ENCODE assay signal across 17 mouse cellular contexts in genomic region chr17:31646199-31647002, GRCm38 (mm10). TPM values are rescaled to one million over a fixed set of nuclear protein-coding genes. Genes with fewer than 3 reads are reported as not detected.
A peak's percentile ranks its signal among the peaks of the same experiment; 100 is the strongest.
DNase-seq lines count a peak whose midpoint lies in the region; ATAC-seq lines count a peak whose summit lies in the region.
"Had no signal": no experiment of that assay in that cellular context is flagged by ENCODE, and none has a peak within 500 bp of the region (broad histone marks: within the 10 kb centered on the region; RNA-seq: fewer than 3 reads in every experiment).

No protein-coding gene starts in this region.

- H3K4me3 ChIP-seq in kidney, embryonic 14.5 days (ENCODE audit: low read length) = no peak overlapping the region
- no peak overlapping the region for H3K4me3 ChIP-seq in liver, embryonic 12.5 days
- H3K4me3 ChIP-seq: heart, adult 2 months had no signal

- no peaks in the 10 kb centered on the region for H3K4me1 ChIP-seq in kidney, embryonic 14.5 days (ENCODE audit: control insufficient read depth, insufficient read depth, low read length)
- no peaks in the 10 kb centered on the region for H3K4me1 ChIP-seq in liver, embryonic 12.5 days

- no peaks in the 10 kb centered on the region for H3K9me3 ChIP-seq in kidney, embryonic 14.5 days (ENCODE audit: control insufficient read depth, low read length)
- no peaks in the 10 kb centered on the region for H3K9me3 ChIP-seq in liver, embryonic 12.5 days (replicated peaks)

- no peak for DNase-seq in kidney, postnatal 36 days
- peak; percentile 27 for DNase-seq in 3T3-L1 (ENCODE audit: low read depth, low spot score)
- peak; percentile 45 for DNase-seq in ES-CJ7 (ENCODE audit: low read depth, low spot score)
- DNase-seq in adrenal gland, adult 2 months = no peak
- no peak for DNase-seq in adrenal gland, postnatal 14 days
- DNase-seq in cerebellum, postnatal 4 days (ENCODE audit: low spot score in 2 of 2) = no peak
- DNase-seq: cerebellum, adult 11 months; heart, adult 2 months; kidney, postnatal 14 days; lung, adult 18-20 months; spleen, adult 18-20 months; thymus, adult 2 months had no signal

- no peak overlapping the region for H3K27ac ChIP-seq in kidney, embryonic 14.5 days (ENCODE audit: low read depth, low read length)
- H3K27ac ChIP-seq in liver, embryonic 12.5 days = no peak overlapping the region
- H3K27ac ChIP-seq: heart, adult 2 months had no signal

- H3K27me3 ChIP-seq in kidney, embryonic 14.5 days (ENCODE audit: control insufficient read depth, insufficient read depth, low read length) = no peaks in the 10 kb centered on the region
- H3K27me3 ChIP-seq in liver, embryonic 12.5 days (replicated peaks) = no peaks in the 10 kb centered on the region

- no peak overlapping the region for H3K4me2 ChIP-seq in kidney, embryonic 14.5 days (replicated peaks; ENCODE audit: low read depth, low read length)
- no peak overlapping the region for H3K4me2 ChIP-seq in liver, embryonic 12.5 days

- peaks cover 53% of the 10 kb centered on the region for H3K36me3 ChIP-seq in kidney, embryonic 14.5 days (ENCODE audit: control insufficient read depth, insufficient read depth, low read length)
- peaks cover 55% of the 10 kb centered on the region for H3K36me3 ChIP-seq in liver, embryonic 12.5 days

- peak; percentile 32; the same call in 1 of the 2 replicates for ATAC-seq in kidney, embryonic 14.5 days (ENCODE audit: low FRiP score, low TSS enrichment)
- peak; percentile 53 for ATAC-seq in liver, embryonic 12.5 days

- H3K9ac ChIP-seq in kidney, embryonic 14.5 days (ENCODE audit: low read depth, low read length) = no peak overlapping the region
- no peak overlapping the region for H3K9ac ChIP-seq in liver, embryonic 12.5 days

- WGBS in kidney, embryonic 14.5 days = 98% methylated on average over 5 of the region's 5 CpGs
- 85% methylated on average over 5 of the region's 5 CpGs for WGBS in liver, embryonic 12.5 days (ENCODE audit: insufficient replicate concordance)

RNA-seq across cellular contexts. Expression of gene Cbs, which starts 9.4 kb away (rescaled TPM):
- polyA plus RNA-seq in kidney, embryonic 14.5 days (2014; fragmentation: Nextera tagmentation; extraction: Ambion mirVana) = 2.1 and 2.7 TPM in 2 replicates
- polyA plus RNA-seq in liver, embryonic 12.5 days (2016; fragmentation: Nextera tagmentation; extraction: Ambion mirVana) = 6.3 TPM in 2 replicates
- 1 to 10 TPM; 6.4 to 8.1 TPM for total RNA-seq in adrenal gland, adult 2 months (2021)
- 1.9 and 2.1 TPM in 2 replicates for polyA plus RNA-seq in adrenal gland, adult 2 months (2012; rRNA removed)
- total RNA-seq in adrenal gland, postnatal 14 days (2021) = 5.6 and 49.1 TPM in 2 replicates

RNA-seq across cellular contexts. Expression of gene U2af1, which starts 12.3 kb away (rescaled TPM):
- 195 and 380 TPM in 2 replicates for polyA plus RNA-seq in kidney, embryonic 14.5 days (2014; fragmentation: Nextera tagmentation; extraction: Ambion mirVana)
- 258 and 270 TPM in 2 replicates for polyA plus RNA-seq in liver, embryonic 12.5 days (2016; fragmentation: Nextera tagmentation; extraction: Ambion mirVana)
- total RNA-seq in adrenal gland, adult 2 months (2021) = 100 to 1,000 TPM; 146 to 161 TPM
- 12.7 and 12.8 TPM in 2 replicates for polyA plus RNA-seq in adrenal gland, adult 2 months (2012; rRNA removed)
- 144 and 165 TPM in 2 replicates for total RNA-seq in adrenal gland, postnatal 14 days (2021)

RNA-seq across cellular contexts. Expression of gene Cryaa, which starts 31.2 kb away (rescaled TPM):
- not detected in 2 replicates for polyA plus RNA-seq in kidney, embryonic 14.5 days (2014; fragmentation: Nextera tagmentation; extraction: Ambion mirVana)
- 0.16 TPM in 1 of 2 replicates, not detected in the other for polyA plus RNA-seq in liver, embryonic 12.5 days (2016; fragmentation: Nextera tagmentation; extraction: Ambion mirVana)
- not detected for total RNA-seq in adrenal gland, adult 2 months (2021)
- not detected in 2 replicates for polyA plus RNA-seq in adrenal gland, adult 2 months (2012; rRNA removed)
- not detected in 2 replicates for total RNA-seq in adrenal gland, postnatal 14 days (2021)
- total RNA-seq: adrenal gland, postnatal 4 days; gastrocnemius, adult 18-20 months; heart, adult 2 months had no signal
- polyA plus RNA-seq: hindbrain, embryonic 11.5 days had no signal

Comparison
In these comparisons a context has a peak if more than half of its experiments do, and no peak if none do; other contexts are left out.
1. DNase-seq: peak in 3T3-L1 (single experiment) and ES-CJ7 (single experiment); none in kidney, postnatal 36 days (0 of 2), adrenal gland, adult 2 months (single experiment), adrenal gland, postnatal 14 days (single experiment) and cerebellum, postnatal 4 days (0 of 2).
2. RNA of gene U2af1, which starts 12.3 kb away (polyA plus RNA-seq): 258 to 270 TPM in liver, embryonic 12.5 days and 195 to 380 TPM in kidney, embryonic 14.5 days; 12.7 to 12.8 TPM in adrenal gland, adult 2 months; every median in the first group is over 10 times any median in the second.